Mouse (Mus musculus): Measurements from ENCODE around the gene Nrip1. TPM values are rescaled to one million over a fixed set of nuclear protein-coding genes. Genes with fewer than 3 reads are reported as not detected.

Gene Nrip1
- total and polyA plus RNA-seq, 2 experiments from 2014 or later: 29.5 to 33.7 TPM

DNA sequence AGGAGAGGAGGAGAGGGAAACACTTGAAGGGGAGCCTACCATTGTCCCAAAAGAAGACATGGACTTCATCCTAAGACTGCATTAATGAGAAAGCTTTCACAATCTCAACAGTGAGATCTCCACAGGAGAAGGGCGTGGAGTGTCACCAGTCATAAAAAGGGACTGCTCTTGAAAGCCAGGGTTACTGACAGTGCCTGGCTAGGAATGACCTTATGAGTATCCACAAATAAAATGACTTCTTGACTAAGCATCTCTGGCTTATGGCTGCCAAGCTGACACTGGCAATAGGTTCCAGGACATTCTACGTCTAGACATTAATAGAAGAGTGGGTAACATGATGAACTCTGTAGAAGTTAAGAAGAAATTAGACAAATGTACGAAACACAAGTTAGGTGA lies 48.3 kb downstream of the Nrip1 start:
- Histone ChIP-seq H3K9me3 (ENCODE audit: low read length) (no peaks in the 10 kb centered on the region), H3K27ac (ENCODE audit: low read depth, low read length) (no peak overlapping the region), H3K9ac (replicated peaks; ENCODE audit: low read length, poor library complexity, severe bottlenecking) (no peak overlapping the region), H3K4me2 (ENCODE audit: low read depth, low read length, poor library complexity, severe bottlenecking) (no peak overlapping the region), H3K36me3 (ENCODE audit: insufficient read depth, low read length) (no peaks in the 10 kb centered on the region), H3K4me1 (ENCODE audit: insufficient read depth, low read length) (no peaks in the 10 kb centered on the region; the same call in 1 of the 2 replicates), H3K27me3 (ENCODE audit: insufficient read depth, low read length) (no peaks in the 10 kb centered on the region), H3K4me3 (ENCODE audit: low read depth, low read length) (no peak overlapping the region)
- TF ChIP-seq CTCF (IDR thresholded peaks at IDR 0.05): no peak
- 93% methylated on average over 3 of the region's 3 CpGs for WGBS
- DNase-seq (ENCODE audit: low spot score) (no peak), ATAC-seq (ENCODE audit: low FRiP score) (no peak)

- TF ChIP-seq CTCF (IDR thresholded peaks at IDR 0.05): no peak
- ATAC-seq (ENCODE audit: low FRiP score) (no peak), DNase-seq (ENCODE audit: low spot score) (no peak)
- no peak overlapping the region for H3K4me3 ChIP-seq (ENCODE audit: low read depth, low read length)
- no peak overlapping the region for H3K9ac ChIP-seq (replicated peaks; ENCODE audit: low read length, poor library complexity, severe bottlenecking)
- H3K27me3 ChIP-seq (ENCODE audit: insufficient read depth, low read length): no peaks in the 10 kb centered on the region
- no peak overlapping the region for H3K27ac ChIP-seq (ENCODE audit: low read depth, low read length)
- no peaks in the 10 kb centered on the region for H3K9me3 ChIP-seq (ENCODE audit: low read length)
- 83% methylated on average over 3 of the region's 4 CpGs for WGBS
- H3K4me2 ChIP-seq (ENCODE audit: low read depth, low read length, poor library complexity, severe bottlenecking): no peak overlapping the region
- H3K4me1 ChIP-seq (ENCODE audit: insufficient read depth, low read length): peaks cover 6% of the 10 kb centered on the region
- H3K36me3 ChIP-seq (ENCODE audit: insufficient read depth, low read length): no peaks in the 10 kb centered on the region
These were observed 49.0 kb downstream of the Nrip1 start for GRCm38 (mm10) chr16:76324411-76325314.

DNA sequence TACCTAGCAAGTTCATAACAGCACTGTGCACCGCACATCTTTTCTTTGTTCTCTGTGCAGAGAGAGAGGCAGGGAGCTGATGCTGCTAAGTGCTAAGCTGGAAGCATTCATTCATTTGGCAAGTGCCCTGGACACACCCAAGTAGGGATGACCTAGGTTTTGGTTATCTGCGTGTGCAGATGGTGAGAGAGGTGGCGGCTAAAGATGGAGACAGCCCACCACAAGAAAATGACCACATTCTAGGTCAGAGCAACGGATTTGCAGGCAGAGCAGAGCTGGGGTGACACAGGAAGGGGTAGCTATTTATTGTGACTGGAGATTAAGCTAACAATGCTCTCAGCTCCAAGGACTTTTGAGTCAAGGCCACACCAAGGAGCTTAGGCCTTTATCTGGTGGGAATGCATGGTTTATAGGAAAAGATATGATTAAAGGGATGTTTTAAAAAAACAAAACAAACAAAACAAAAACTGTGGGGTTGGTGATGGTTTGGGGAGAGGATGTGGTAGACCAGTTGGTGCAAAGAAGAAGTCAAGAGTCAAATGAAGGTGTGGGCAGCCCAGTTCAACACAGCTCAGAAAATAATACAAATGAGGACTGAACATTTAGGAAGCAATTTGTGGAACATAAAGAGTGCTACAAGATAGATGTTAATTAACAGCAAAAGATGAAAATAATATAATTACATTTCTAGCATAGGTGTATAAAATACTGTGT lies 49.9 kb downstream of the Nrip1 start:
- no peak overlapping the region for H3K9ac ChIP-seq (replicated peaks; ENCODE audit: low read length, poor library complexity, severe bottlenecking)
- no peaks in the 10 kb centered on the region for H3K9me3 ChIP-seq (ENCODE audit: low read length)
- H3K4me2 ChIP-seq (ENCODE audit: low read depth, low read length, poor library complexity, severe bottlenecking): no peak overlapping the region
- no peak overlapping the region for H3K4me3 ChIP-seq (ENCODE audit: low read depth, low read length)
- TF ChIP-seq CTCF (IDR thresholded peaks at IDR 0.05): no peak
- H3K36me3 ChIP-seq (ENCODE audit: insufficient read depth, low read length): no peaks in the 10 kb centered on the region
- H3K4me1 ChIP-seq (ENCODE audit: insufficient read depth, low read length): peaks cover 10% of the 10 kb centered on the region
- 70% methylated on average over 4 of the region's 4 CpGs for WGBS
- no peaks in the 10 kb centered on the region for H3K27me3 ChIP-seq (ENCODE audit: insufficient read depth, low read length)
- H3K27ac ChIP-seq (ENCODE audit: low read depth, low read length): no peak overlapping the region
- ATAC-seq (ENCODE audit: low FRiP score) (no peak), DNase-seq (ENCODE audit: low spot score) (no peak)

DNA sequence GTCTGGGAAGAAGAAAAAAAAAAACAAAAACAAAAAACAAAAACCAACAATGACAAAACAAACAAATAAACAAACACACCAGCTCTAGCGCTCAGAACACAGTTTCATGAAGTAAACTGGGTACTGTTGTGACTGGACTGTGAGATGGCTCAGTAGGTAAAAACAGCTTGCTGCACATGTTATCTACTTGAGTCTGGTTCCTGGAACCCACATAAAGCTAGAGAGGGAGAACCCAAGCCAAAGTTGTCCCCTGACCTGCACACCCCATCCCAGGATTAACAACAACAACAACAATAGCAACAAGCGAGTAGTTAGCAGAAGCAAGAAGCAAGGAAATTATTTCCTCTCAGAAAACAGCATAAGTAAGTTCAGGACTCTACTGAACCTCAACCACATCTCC lies 50.5 kb downstream of the Nrip1 start:
- WGBS: 93% methylated on average over 2 of the region's 2 CpGs
- ATAC-seq (ENCODE audit: low FRiP score): no peak
- TF ChIP-seq CTCF (IDR thresholded peaks at IDR 0.05): no peak

GRCm38 (mm10) chr16:76321527-76322165 lies 52.0 kb downstream of the Nrip1 start:
- Histone ChIP-seq H3K4me2 (ENCODE audit: low read depth, low read length, poor library complexity, severe bottlenecking) (peak overlapping the region; percentile 42), H3K27me3 (ENCODE audit: insufficient read depth, low read length) (no peaks in the 10 kb centered on the region), H3K9me3 (ENCODE audit: low read length) (no peaks in the 10 kb centered on the region), H3K27ac (ENCODE audit: low read depth, low read length) (peak overlapping the region; percentile 62; the same call in 1 of the 2 replicates), H3K4me3 (ENCODE audit: low read depth, low read length) (peak overlapping the region; percentile 15; the same call in 1 of the 2 replicates), H3K4me1 (ENCODE audit: insufficient read depth, low read length) (peaks cover 16% of the 10 kb centered on the region), H3K9ac (replicated peaks; ENCODE audit: low read length, poor library complexity, severe bottlenecking) (0 out of 2 replicates have a peak overlapping the region, but pooled peaks have one; percentile 14), H3K36me3 (ENCODE audit: insufficient read depth, low read length) (no peaks in the 10 kb centered on the region)
- peak; percentile 17; the same call in 1 of the 2 replicates for ATAC-seq (ENCODE audit: low FRiP score)
- DNase-seq (ENCODE audit: low spot score): peak; percentile 57
- whole genome bisulfite sequencing: 2% methylated on average over 11 of the region's 11 CpGs
- no peak for TF ChIP-seq CTCF (IDR thresholded peaks at IDR 0.05)

More for the DNA sequence above, 50.5 kb downstream of the Nrip1 start:
- no peak for DNase-seq (ENCODE audit: low spot score)
- H3K27ac ChIP-seq (ENCODE audit: low read depth, low read length): no peak overlapping the region
- no peaks in the 10 kb centered on the region for H3K9me3 ChIP-seq (ENCODE audit: low read length)
- H3K9ac ChIP-seq (replicated peaks; ENCODE audit: low read length, poor library complexity, severe bottlenecking): no peak overlapping the region
- no peak overlapping the region for H3K4me3 ChIP-seq (ENCODE audit: low read depth, low read length)
- no peak overlapping the region for H3K4me2 ChIP-seq (ENCODE audit: low read depth, low read length, poor library complexity, severe bottlenecking)
- H3K36me3 ChIP-seq (ENCODE audit: insufficient read depth, low read length): no peaks in the 10 kb centered on the region
- peaks cover 16% of the 10 kb centered on the region for H3K4me1 ChIP-seq (ENCODE audit: insufficient read depth, low read length)
- no peaks in the 10 kb centered on the region for H3K27me3 ChIP-seq (ENCODE audit: insufficient read depth, low read length)

Data from midbrain, postnatal 0 days (tissue).